Mouse (Mus musculus) neural tube, embryonic 13.5 days (tissue): ENCODE results near the gene Wdr5. TPM values are rescaled to one million over a fixed set of nuclear protein-coding genes. Genes with fewer than 3 reads are reported as not detected.
"Not testable (repeated sequence)": the region's sequence is repeated elsewhere in the genome, so short reads cannot be mapped to it uniquely, and the experiment has no call there.

Source experiments
- ATAC-seq: fragments of 200-750 bp; cut with Nextera tagmentation; 2 replicates; pipeline ENCODE4 v1.8.0; 2017; ENCODE audit warnings: low read depth, mild to moderate bottlenecking, moderate TSS enrichment, moderate library complexity
- H3K27ac ChIP-seq: fragments of 300-500 bp; sonication (generic); replicated peaks from 2 replicates; pipeline ENCODE4 v1.5.1; 2015; ENCODE audit warnings: moderate library complexity, mild to moderate bottlenecking, inconsistent platforms
- H3K27me3 ChIP-seq: fragments of 300-500 bp; sonication (generic); 2 replicates; pipeline ENCODE4 v1.6.1; 2015; ENCODE audit warnings: mild to moderate bottlenecking, inconsistent platforms
- H3K36me3 ChIP-seq: fragments of 300-500 bp; sonication (generic); 2 replicates; pipeline ENCODE4 v1.6.1; 2015; ENCODE audit warnings: mild to moderate bottlenecking, inconsistent platforms
- H3K4me1 ChIP-seq: fragments of 300-500 bp; sonication (generic); replicated peaks from 2 replicates; pipeline ENCODE4 v1.6.1; 2015; ENCODE audit warnings: inconsistent platforms
- H3K4me2 ChIP-seq: fragments of 300-500 bp; sonication (generic); 2 replicates; pipeline ENCODE4 v1.6.1; 2015; ENCODE audit warnings: inconsistent platforms, mild to moderate bottlenecking, moderate library complexity
- H3K4me3 ChIP-seq: fragments of 300-500 bp; sonication (generic); 2 replicates; pipeline ENCODE4 v1.5.1; 2015; ENCODE audit warnings: mild to moderate bottlenecking, inconsistent platforms
- H3K9ac ChIP-seq: fragments of 300-500 bp; sonication (generic); 2 replicates; pipeline ENCODE4 v1.6.1; 2015; ENCODE audit warnings: moderate library complexity, mild to moderate bottlenecking, inconsistent platforms
- H3K9me3 ChIP-seq: fragments of 300-500 bp; sonication (generic); 2 replicates; pipeline ENCODE4 v1.6.1; 2016; ENCODE audit warnings: inconsistent platforms
- WGBS: fragments of 180-500 bp; shearing (Covaris S2); methylation state at CpG from one replicate; pipeline ENCODE4 v1.1.7; 2015; 5-methylcytosine and 5-hydroxymethylcytosine counted together
- polyA plus RNA-seq: library from polyadenylated mRNA; unstranded; fragments of >200 nt; fragmentation: Nextera tagmentation; extraction: Ambion mirVana; gene quantifications from 2 replicates; pipeline ENCODE4 v1.2.1, GENCODE M21; 2015

The Wdr5 gene
- polyA plus RNA-seq, 1 experiment from 2014 or later: 36.6 TPM

GRCm38 (mm10) chr2:27479821-27480220, 35.1 kb upstream of the Wdr5 start:
- Histone ChIP-seq H3K9ac (no peak overlapping the region), H3K4me2 (no peak overlapping the region), H3K36me3 (no peaks in the 10 kb centered on the region), H3K27me3 (no peaks in the 10 kb centered on the region), H3K9me3 (no peaks in the 10 kb centered on the region), H3K4me3 (no peak overlapping the region), H3K27ac (no peak overlapping the region), H3K4me1 (peaks cover 8% of the 10 kb centered on the region; the same call in 1 of the 2 replicates)
- ATAC-seq: no peak
- 70% methylated on average over 4 of the region's 4 CpGs for WGBS

GRCm38 (mm10) chr2:27480367-27480766, 34.6 kb upstream of the Wdr5 start:
- Histone ChIP-seq H3K27ac (no peak overlapping the region), H3K4me3 (no peak overlapping the region), H3K9ac (no peak overlapping the region), H3K36me3 (no peaks in the 10 kb centered on the region), H3K4me1 (peaks cover 8% of the 10 kb centered on the region; the same call in 1 of the 2 replicates), H3K27me3 (no peaks in the 10 kb centered on the region), H3K4me2 (no peak overlapping the region), H3K9me3 (no peaks in the 10 kb centered on the region)
- WGBS: 77% methylated on average over 4 of the region's 4 CpGs
- ATAC-seq: no peak

- 75% methylated on average over 7 of the region's 7 CpGs for WGBS
- ATAC-seq: no peak
- H3K27me3 ChIP-seq: no peaks in the 10 kb centered on the region
- no peak overlapping the region for H3K9ac ChIP-seq
- no peak overlapping the region for H3K27ac ChIP-seq
- no peak overlapping the region for H3K4me3 ChIP-seq
- no peaks in the 10 kb centered on the region for H3K4me1 ChIP-seq
- no peaks in the 10 kb centered on the region for H3K36me3 ChIP-seq
- no peak overlapping the region for H3K4me2 ChIP-seq
- no peaks in the 10 kb centered on the region for H3K9me3 ChIP-seq
These were observed 32.6 kb upstream of the Wdr5 start for GRCm38 (mm10) chr2:27482265-27482861.

GRCm38 (mm10) chr2:27486725-27487124, 28.2 kb upstream of the Wdr5 start:
- Histone ChIP-seq H3K4me3 (no peak overlapping the region), H3K36me3 (no peaks in the 10 kb centered on the region), H3K27me3 (no peaks in the 10 kb centered on the region), H3K27ac (no peak overlapping the region), H3K4me1 (no peaks in the 10 kb centered on the region), H3K4me2 (no peak overlapping the region), H3K9ac (no peak overlapping the region), H3K9me3 (no peaks in the 10 kb centered on the region)
- ATAC-seq: no peak
- WGBS: 80% methylated on average over 4 of the region's 4 CpGs

- H3K9ac ChIP-seq: no peak overlapping the region
- H3K27ac ChIP-seq: no peak overlapping the region
- no peak for ATAC-seq
- H3K4me1 ChIP-seq: no peaks in the 10 kb centered on the region
- H3K4me2 ChIP-seq: no peak overlapping the region
- WGBS: 87% methylated on average over 3 of the region's 4 CpGs
- no peaks in the 10 kb centered on the region for H3K27me3 ChIP-seq
- no peaks in the 10 kb centered on the region for H3K36me3 ChIP-seq
- no peaks in the 10 kb centered on the region for H3K9me3 ChIP-seq
- no peak overlapping the region for H3K4me3 ChIP-seq
These were observed 27.5 kb upstream of the Wdr5 start for GRCm38 (mm10) chr2:27487336-27488049.

GRCm38 (mm10) chr2:27488362-27488761, 26.6 kb upstream of the Wdr5 start:
- no peak overlapping the region for H3K4me2 ChIP-seq
- no peaks in the 10 kb centered on the region for H3K36me3 ChIP-seq
- no peaks in the 10 kb centered on the region for H3K9me3 ChIP-seq
- no peak overlapping the region for H3K27ac ChIP-seq
- no peaks in the 10 kb centered on the region for H3K27me3 ChIP-seq
- 97% methylated on average over 1 of the region's 1 CpGs for WGBS
- no peak for ATAC-seq
- no peak overlapping the region for H3K4me3 ChIP-seq
- H3K9ac ChIP-seq: no peak overlapping the region
- H3K4me1 ChIP-seq: no peaks in the 10 kb centered on the region

- Histone ChIP-seq H3K4me1 (no peaks in the 10 kb centered on the region), H3K36me3 (no peaks in the 10 kb centered on the region), H3K4me2 (no peak overlapping the region), H3K27me3 (no peaks in the 10 kb centered on the region), H3K4me3 (no peak overlapping the region), H3K9me3 (no peaks in the 10 kb centered on the region), H3K9ac (no peak overlapping the region), H3K27ac (no peak overlapping the region)
- 87% methylated on average over 2 of the region's 2 CpGs for WGBS
- ATAC-seq: no peak
These were observed 24.0 kb upstream of the Wdr5 start for GRCm38 (mm10) chr2:27490939-27491338.

- no peaks in the 10 kb centered on the region for H3K27me3 ChIP-seq
- no peak overlapping the region for H3K4me2 ChIP-seq
- H3K9me3 ChIP-seq: no peaks in the 10 kb centered on the region
- WGBS: 97% methylated on average over 3 of the region's 3 CpGs
- H3K4me3 ChIP-seq: no peak overlapping the region
- H3K27ac ChIP-seq: no peak overlapping the region
- no peak overlapping the region for H3K9ac ChIP-seq
- H3K36me3 ChIP-seq: no peaks in the 10 kb centered on the region
- H3K4me1 ChIP-seq: peaks cover 9% of the 10 kb centered on the region; the same call in 1 of the 2 replicates
- no peak for ATAC-seq
These were observed 21.0 kb upstream of the Wdr5 start for GRCm38 (mm10) chr2:27493971-27494370.

GRCm38 (mm10) chr2:27496391-27497028, 18.4 kb upstream of the Wdr5 start:
- H3K9ac ChIP-seq: 0 out of 2 replicates have a peak overlapping the region, but pooled peaks have one; percentile 17

GRCm38 (mm10) chr2:27504113-27504885, 10.7 kb upstream of the Wdr5 start:
- H3K36me3 ChIP-seq: no peaks in the 10 kb centered on the region
- WGBS: 75% methylated on average over 7 of the region's 7 CpGs
- no peaks in the 10 kb centered on the region for H3K27me3 ChIP-seq
- H3K9ac ChIP-seq: no peak overlapping the region
- H3K4me2 ChIP-seq: no peak overlapping the region
- no peak overlapping the region for H3K4me3 ChIP-seq
- no peak overlapping the region for H3K27ac ChIP-seq
- ATAC-seq: no peak
- H3K4me1 ChIP-seq: no peaks in the 10 kb centered on the region; the same call in 1 of the 2 replicates
- no peaks in the 10 kb centered on the region for H3K9me3 ChIP-seq

More at GRCm38 (mm10) chr2:27496391-27497028, 18.4 kb upstream of the Wdr5 start:
- WGBS: 43% methylated on average over 23 of the region's 23 CpGs
- Histone ChIP-seq H3K36me3 (no peaks in the 10 kb centered on the region), H3K4me1 (peaks cover 9% of the 10 kb centered on the region; the same call in 1 of the 2 replicates), H3K27me3 (no peaks in the 10 kb centered on the region), H3K9me3 (no peaks in the 10 kb centered on the region), H3K27ac (no peak overlapping the region), H3K4me3 (peak overlapping the region; percentile 26), H3K4me2 (peak overlapping the region; percentile 46)
- no peak for ATAC-seq

- 14% methylated on average over 6 of the region's 6 CpGs for whole genome bisulfite sequencing
- Histone ChIP-seq H3K36me3 (no peaks in the 10 kb centered on the region), H3K27ac (no peak overlapping the region), H3K4me1 (no peaks in the 10 kb centered on the region; the same call in 1 of the 2 replicates), H3K4me2 (no peak overlapping the region), H3K9ac (no peak overlapping the region), H3K9me3 (no peaks in the 10 kb centered on the region), H3K4me3 (no peak overlapping the region), H3K27me3 (no peaks in the 10 kb centered on the region)
- no peak for ATAC-seq
These were observed 9.4 kb upstream of the Wdr5 start for GRCm38 (mm10) chr2:27505539-27505938.

- H3K27ac ChIP-seq, H3K9ac ChIP-seq, ATAC-seq, H3K4me3 ChIP-seq, H3K27me3 ChIP-seq, H3K4me2 ChIP-seq, H3K36me3 ChIP-seq, H3K9me3 ChIP-seq, H3K4me1 ChIP-seq: not testable (repeated sequence)
- WGBS: 89% methylated on average over 4 of the region's 4 CpGs
These were observed 8.3 kb upstream of the Wdr5 start for GRCm38 (mm10) chr2:27506658-27507057.
